Mouse (Mus musculus) small intestine, adult 2 months (tissue): Measurements from ENCODE around the gene Spon2. TPM values are rescaled to one million over a fixed set of nuclear protein-coding genes. Genes with fewer than 3 reads are reported as not detected.
A peak's percentile ranks its signal among the peaks of the same experiment; 100 is the strongest.

Experiments
- H3K27ac ChIP-seq: fragments of 200-500 bp; 2 replicates; pipeline ENCODE4 v1.5.1; 2012; ENCODE audit warnings: low read depth, low read length, control low read depth, inconsistent platforms; ENCODE audit not compliant: insufficient read depth
- H3K27me3 ChIP-seq: fragments of 200-500 bp; 2 replicates; pipeline ENCODE4 v1.6.1; 2012; ENCODE audit warnings: mild to moderate bottlenecking, moderate library complexity, low read length, inconsistent platforms; ENCODE audit not compliant: control insufficient read depth, insufficient read depth
- H3K36me3 ChIP-seq: fragments of 200-500 bp; 2 replicates; pipeline ENCODE4 v1.6.1; 2012; ENCODE audit warnings: mild to moderate bottlenecking, low read length, control low read depth, inconsistent platforms; ENCODE audit not compliant: control insufficient read depth, insufficient read depth
- H3K4me1 ChIP-seq: fragments of 200-500 bp; 2 replicates; pipeline ENCODE4 v1.6.1; 2012; ENCODE audit warnings: low read length, inconsistent platforms, mixed read lengths; ENCODE audit not compliant: control insufficient read depth, insufficient read depth, insufficient read length
- H3K4me3 ChIP-seq: fragments of 200-500 bp; 2 replicates; pipeline ENCODE4 v1.5.1; 2012; ENCODE audit warnings: low read depth, mild to moderate bottlenecking, control low read depth, inconsistent platforms, low read length, moderate library complexity
- CTCF ChIP-seq: fragments of 200-500 bp; IDR thresholded peaks from 2 replicates; pipeline ENCODE4 v1.5.1; 2012; ENCODE audit warnings: low read depth, mild to moderate bottlenecking, control low read depth, inconsistent platforms, low read length, moderate library complexity, mixed read lengths; ENCODE audit not compliant: insufficient replicate concordance, insufficient read length; ENCODE audit errors: extremely low read depth
- POLR2A ChIP-seq: fragments of 200-500 bp; IDR thresholded peaks from 2 replicates; pipeline ENCODE4 v1.6.1; 2012; ENCODE audit warnings: low read depth, mild to moderate bottlenecking, control low read depth, inconsistent platforms, low read length, moderate library complexity
- WGBS: fragments of 180-500 bp; shearing (Covaris S2); methylation state at CpG from one replicate; pipeline ENCODE4 v1.1.7; 2018; 5-methylcytosine and 5-hydroxymethylcytosine counted together
- polyA plus RNA-seq: library from polyadenylated mRNA; depleted of rRNA; stranded (reverse); fragments of >200 nt; gene quantifications from 2 replicates; pipeline ENCODE4 v1.2.3, GENCODE M21; 2012

Gene Spon2
- polyA plus RNA-seq, 1 experiment = 36.3 TPM

GRCm38 (mm10) chr5:33204284-33204683 is 14.0 kb downstream of the Spon2 start:
- TF ChIP-seq POLR2A = no peak
- no peak for TF ChIP-seq CTCF
- WGBS = 73% methylated on average over 7 of the region's 7 CpGs
- no peaks in the 10 kb centered on the region for H3K27me3 ChIP-seq
- no peak overlapping the region for H3K4me3 ChIP-seq
- no peak overlapping the region for H3K27ac ChIP-seq
- H3K36me3 ChIP-seq = no peaks in the 10 kb centered on the region
- peaks cover 2% of the 10 kb centered on the region; the same call in 1 of the 2 replicates for H3K4me1 ChIP-seq

- H3K27ac ChIP-seq = no peak overlapping the region
- H3K4me1 ChIP-seq = peaks cover 2% of the 10 kb centered on the region; the same call in 1 of the 2 replicates
- no peaks in the 10 kb centered on the region for H3K36me3 ChIP-seq
- no peak overlapping the region for H3K4me3 ChIP-seq
- TF ChIP-seq CTCF (peak; percentile 92; the same call in 1 of the 2 replicates), POLR2A (no peak)
- 11% methylated on average over 9 of the region's 9 CpGs for WGBS
- H3K27me3 ChIP-seq = no peaks in the 10 kb centered on the region
Measured at GRCm38 (mm10) chr5:33203691-33204242, 14.5 kb downstream of the Spon2 start.

GRCm38 (mm10) chr5:33203171-33203565 is 15.1 kb downstream of the Spon2 start:
- Histone ChIP-seq H3K27ac (no peak overlapping the region), H3K36me3 (no peaks in the 10 kb centered on the region), H3K4me3 (no peak overlapping the region), H3K4me1 (peaks cover 2% of the 10 kb centered on the region; the same call in 1 of the 2 replicates), H3K27me3 (no peaks in the 10 kb centered on the region)
- 73% methylated on average over 6 of the region's 6 CpGs for WGBS
- TF ChIP-seq POLR2A = no peak
- TF ChIP-seq CTCF = no peak

- H3K4me3 ChIP-seq = no peak overlapping the region
- WGBS = 75% methylated on average over 13 of the region's 13 CpGs
- peaks cover 2% of the 10 kb centered on the region; the same call in 1 of the 2 replicates for H3K4me1 ChIP-seq
- H3K27ac ChIP-seq = no peak overlapping the region
- H3K27me3 ChIP-seq = no peaks in the 10 kb centered on the region
- no peak for TF ChIP-seq CTCF
- H3K36me3 ChIP-seq = no peaks in the 10 kb centered on the region
Measured at GRCm38 (mm10) chr5:33202516-33203170, 15.6 kb downstream of the Spon2 start.

- Histone ChIP-seq H3K27me3 (no peaks in the 10 kb centered on the region), H3K27ac (no peak overlapping the region), H3K4me3 (no peak overlapping the region), H3K36me3 (no peaks in the 10 kb centered on the region), H3K4me1 (peaks cover 2% of the 10 kb centered on the region; the same call in 1 of the 2 replicates)
- 42% methylated on average over 13 of the region's 13 CpGs for WGBS
- TF ChIP-seq CTCF = no peak
- no peak for TF ChIP-seq POLR2A
Measured at GRCm38 (mm10) chr5:33201697-33202096, 16.6 kb downstream of the Spon2 start.

GRCm38 (mm10) chr5:33200071-33200470 is 18.2 kb downstream of the Spon2 start:
- H3K27me3 ChIP-seq = no peaks in the 10 kb centered on the region
- H3K36me3 ChIP-seq = no peaks in the 10 kb centered on the region
- H3K4me1 ChIP-seq = peaks cover 2% of the 10 kb centered on the region; the same call in 1 of the 2 replicates
- no peak for TF ChIP-seq CTCF
- TF ChIP-seq POLR2A = no peak
- 53% methylated on average over 1 of the region's 1 CpGs for WGBS
- no peak overlapping the region for H3K27ac ChIP-seq
- no peak overlapping the region for H3K4me3 ChIP-seq

- H3K27ac ChIP-seq = no peak overlapping the region
- TF ChIP-seq POLR2A = no peak
- no peak for TF ChIP-seq CTCF
- no peaks in the 10 kb centered on the region for H3K4me1 ChIP-seq
- 75% methylated on average over 9 of the region's 9 CpGs for WGBS
- no peaks in the 10 kb centered on the region for H3K36me3 ChIP-seq
- H3K27me3 ChIP-seq = no peaks in the 10 kb centered on the region
- no peak overlapping the region for H3K4me3 ChIP-seq
Measured at GRCm38 (mm10) chr5:33195246-33195852, 22.9 kb downstream of the Spon2 start.
